Mouse (Mus musculus): ENCODE results near the gene Pecam1. TPM values are rescaled to one million over a fixed set of nuclear protein-coding genes. Genes with fewer than 3 reads are reported as not detected.

Pecam1 gene
- polyA plus RNA-seq, 1 experiment: 24.3 TPM

DNA sequence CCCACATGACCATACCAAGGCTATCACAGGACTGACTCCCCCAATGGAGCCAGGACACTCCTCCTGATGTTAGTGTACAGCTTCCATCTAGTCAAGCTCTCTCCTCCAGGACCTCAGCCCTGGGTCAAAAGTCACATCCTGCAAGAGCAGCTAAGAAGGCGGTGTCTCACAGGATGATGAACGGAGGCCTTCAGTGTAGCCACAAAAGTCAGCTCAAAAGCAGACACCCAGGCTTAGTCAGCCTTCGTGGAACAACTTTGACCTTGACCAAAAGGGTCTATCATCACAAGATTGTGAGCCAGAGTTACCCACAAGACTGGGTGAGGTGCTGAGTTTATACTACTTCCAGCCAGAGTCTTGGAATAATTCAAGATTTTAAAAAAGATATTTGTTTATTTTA is 42.6 kb downstream of the Pecam1 start:
- no peaks in the 10 kb centered on the region for H3K36me3 ChIP-seq (ENCODE audit: control insufficient read depth, insufficient read depth, low read length, poor library complexity, severe bottlenecking)
- no peak overlapping the region for H3K9ac ChIP-seq (ENCODE audit: low read depth, poor library complexity, severe bottlenecking)
- peaks cover 15% of the 10 kb centered on the region for H3K4me1 ChIP-seq (ENCODE audit: control insufficient read depth, insufficient read depth, low read length)
- H3K4me3 ChIP-seq (ENCODE audit: low read depth, low read length): no peak overlapping the region
- no peaks in the 10 kb centered on the region for H3K27me3 ChIP-seq (ENCODE audit: control insufficient read depth, insufficient read depth, low read length, poor library complexity, severe bottlenecking)
- TF ChIP-seq CTCF (IDR thresholded peaks at IDR 0.05; ENCODE audit: low read depth, low read length): no peak
- TF ChIP-seq POLR2A (IDR thresholded peaks at IDR 0.05; ENCODE audit: insufficient read depth, low read length): no peak
- TF ChIP-seq EP300 (IDR thresholded peaks at IDR 0.05; ENCODE audit: insufficient read depth, low read depth, low read length): no peak
- H3K9me3 ChIP-seq (replicated peaks; ENCODE audit: control insufficient read depth, insufficient read depth, low read length, poor library complexity, severe bottlenecking): 0 out of 2 replicates have a peak, but pooled peaks cover 2% of the 10 kb centered on the region
- H3K27ac ChIP-seq (ENCODE audit: insufficient read depth, low read length): no peak overlapping the region

DNA sequence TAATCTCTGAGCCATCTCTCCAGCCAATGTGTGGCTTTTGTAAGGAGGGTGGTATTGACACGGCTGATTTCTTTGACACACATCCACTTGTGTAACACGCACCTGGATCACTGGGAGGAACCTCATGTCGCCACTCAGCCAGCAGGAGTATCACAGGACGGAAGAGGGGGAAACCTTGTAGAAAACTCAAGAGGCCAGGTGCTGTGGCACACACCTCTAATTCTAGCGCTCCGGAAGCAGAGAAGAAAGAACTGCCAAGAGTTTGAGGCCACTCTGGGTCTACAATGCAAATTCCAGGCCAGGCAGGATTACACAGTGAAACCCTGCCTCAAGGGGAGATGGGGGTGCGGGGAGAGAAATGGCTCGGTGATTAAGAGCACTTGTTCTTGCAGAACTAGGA is 43.3 kb downstream of the Pecam1 start:
- Histone ChIP-seq H3K4me1 (ENCODE audit: control insufficient read depth, insufficient read depth, low read length) (peaks cover 15% of the 10 kb centered on the region), H3K36me3 (ENCODE audit: control insufficient read depth, insufficient read depth, low read length, poor library complexity, severe bottlenecking) (no peaks in the 10 kb centered on the region), H3K9ac (ENCODE audit: low read depth, poor library complexity, severe bottlenecking) (no peak overlapping the region), H3K4me3 (ENCODE audit: low read depth, low read length) (no peak overlapping the region), H3K27ac (ENCODE audit: insufficient read depth, low read length) (peak overlapping the region; percentile 35; the same call in 1 of the 2 replicates), H3K27me3 (ENCODE audit: control insufficient read depth, insufficient read depth, low read length, poor library complexity, severe bottlenecking) (no peaks in the 10 kb centered on the region), H3K9me3 (replicated peaks; ENCODE audit: control insufficient read depth, insufficient read depth, low read length, poor library complexity, severe bottlenecking) (0 out of 2 replicates have a peak, but pooled peaks cover 2% of the 10 kb centered on the region)
- TF ChIP-seq POLR2A (IDR thresholded peaks at IDR 0.05; ENCODE audit: insufficient read depth, low read length): no peak
- TF ChIP-seq CTCF (IDR thresholded peaks at IDR 0.05; ENCODE audit: low read depth, low read length): no peak
- no peak for TF ChIP-seq EP300 (IDR thresholded peaks at IDR 0.05; ENCODE audit: insufficient read depth, low read depth, low read length)

DNA sequence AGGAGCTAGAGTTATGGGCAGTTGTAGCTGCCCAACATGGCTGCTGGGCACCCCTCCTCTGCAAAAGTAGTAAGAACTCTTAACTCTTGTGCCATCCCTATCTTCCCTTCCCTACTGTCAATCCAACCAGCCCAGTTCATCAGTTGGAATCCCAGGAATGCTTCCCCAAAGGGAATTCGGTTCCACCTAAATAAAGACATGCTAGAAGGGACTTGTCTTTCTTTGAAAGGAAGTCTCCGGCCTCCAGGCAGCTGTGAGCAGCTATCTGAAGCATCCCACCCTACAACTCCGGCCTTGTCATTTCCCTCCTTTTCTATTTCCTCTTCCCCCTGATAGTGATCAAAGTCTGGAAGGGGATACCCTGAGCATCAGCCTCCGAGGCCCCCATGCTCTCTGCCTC is 44.2 kb downstream of the Pecam1 start:
- Histone ChIP-seq H3K9me3 (replicated peaks; ENCODE audit: control insufficient read depth, insufficient read depth, low read length, poor library complexity, severe bottlenecking) (0 out of 2 replicates have a peak, but pooled peaks cover 2% of the 10 kb centered on the region), H3K9ac (ENCODE audit: low read depth, poor library complexity, severe bottlenecking) (no peak overlapping the region), H3K4me1 (ENCODE audit: control insufficient read depth, insufficient read depth, low read length) (peaks cover 18% of the 10 kb centered on the region), H3K27ac (ENCODE audit: insufficient read depth, low read length) (peak overlapping the region; percentile 68), H3K27me3 (ENCODE audit: control insufficient read depth, insufficient read depth, low read length, poor library complexity, severe bottlenecking) (no peaks in the 10 kb centered on the region), H3K4me3 (ENCODE audit: low read depth, low read length) (no peak overlapping the region), H3K36me3 (ENCODE audit: control insufficient read depth, insufficient read depth, low read length, poor library complexity, severe bottlenecking) (no peaks in the 10 kb centered on the region)
- TF ChIP-seq CTCF (IDR thresholded peaks at IDR 0.05; ENCODE audit: low read depth, low read length) (no peak), EP300 (IDR thresholded peaks at IDR 0.05; ENCODE audit: insufficient read depth, low read depth, low read length) (peak; percentile 58; the same call in 1 of the 2 replicates)

DNA sequence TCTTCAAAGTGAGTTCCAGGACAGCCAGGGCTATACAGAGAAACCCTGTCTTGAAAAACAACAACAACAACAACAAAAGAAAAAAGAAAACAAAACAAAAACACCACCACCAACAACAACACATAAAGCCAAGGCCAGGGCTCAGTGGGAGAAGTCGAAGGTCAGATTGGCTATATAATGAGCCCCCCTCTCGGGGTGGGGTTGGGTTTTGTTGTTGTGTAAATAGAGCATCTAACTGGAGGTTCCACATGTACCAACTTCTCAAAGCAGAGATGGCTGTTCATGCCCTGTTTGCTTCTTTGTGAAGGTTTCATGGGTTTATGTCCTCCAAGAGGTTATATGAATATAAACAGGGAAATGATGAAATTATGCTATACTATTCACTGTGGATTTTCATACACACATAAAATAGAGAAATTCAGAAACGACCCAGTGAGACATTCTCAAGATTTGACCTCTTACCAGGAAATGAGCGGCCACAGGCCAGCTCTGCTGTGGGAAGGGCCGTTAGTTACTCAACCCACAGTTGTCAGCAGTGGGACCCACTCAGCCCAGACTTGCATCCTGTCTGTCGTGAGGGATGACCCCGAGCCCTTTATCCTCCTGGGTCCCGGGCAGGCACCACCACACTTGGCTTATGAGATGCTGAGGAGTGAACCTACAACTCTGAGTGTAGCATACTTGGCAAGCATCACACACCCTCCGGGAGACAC is 45.9 kb downstream of the Pecam1 start:
- Histone ChIP-seq H3K9ac (ENCODE audit: low read depth, poor library complexity, severe bottlenecking) (no peak overlapping the region), H3K27ac (ENCODE audit: insufficient read depth, low read length) (peak overlapping the region; percentile 45), H3K4me1 (ENCODE audit: control insufficient read depth, insufficient read depth, low read length) (peaks cover 18% of the 10 kb centered on the region), H3K36me3 (ENCODE audit: control insufficient read depth, insufficient read depth, low read length, poor library complexity, severe bottlenecking) (no peaks in the 10 kb centered on the region), H3K9me3 (replicated peaks; ENCODE audit: control insufficient read depth, insufficient read depth, low read length, poor library complexity, severe bottlenecking) (0 out of 2 replicates have a peak, but pooled peaks cover 2% of the 10 kb centered on the region), H3K4me3 (ENCODE audit: low read depth, low read length) (no peak overlapping the region), H3K27me3 (ENCODE audit: control insufficient read depth, insufficient read depth, low read length, poor library complexity, severe bottlenecking) (no peaks in the 10 kb centered on the region)
- TF ChIP-seq CTCF (IDR thresholded peaks at IDR 0.05; ENCODE audit: low read depth, low read length) (no peak), EP300 (IDR thresholded peaks at IDR 0.05; ENCODE audit: insufficient read depth, low read depth, low read length) (no peak), POLR2A (IDR thresholded peaks at IDR 0.05; ENCODE audit: insufficient read depth, low read length) (no peak)

DNA sequence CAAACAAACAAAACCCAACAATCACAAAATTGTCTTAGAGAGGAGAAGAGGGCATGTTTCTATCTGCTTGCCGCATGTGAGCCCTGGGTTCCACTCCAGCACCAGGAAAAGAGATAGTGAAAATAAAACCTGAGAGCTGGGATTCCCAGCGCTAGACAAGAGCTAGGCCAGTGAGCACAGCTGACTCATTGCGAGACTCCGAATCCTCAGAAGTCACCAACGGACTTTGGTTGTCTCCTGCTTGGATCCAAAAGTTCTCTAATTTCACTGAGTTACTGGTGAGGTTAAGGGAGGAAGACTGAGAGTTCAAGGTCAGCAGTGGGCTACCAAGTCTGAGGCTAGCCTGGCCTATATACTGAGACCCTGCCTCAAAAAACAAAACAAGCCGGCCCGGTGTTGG is 46.5 kb downstream of the Pecam1 start:
- H3K9ac ChIP-seq (ENCODE audit: low read depth, poor library complexity, severe bottlenecking): no peak overlapping the region
- no peaks in the 10 kb centered on the region for H3K27me3 ChIP-seq (ENCODE audit: control insufficient read depth, insufficient read depth, low read length, poor library complexity, severe bottlenecking)
- H3K4me3 ChIP-seq (ENCODE audit: low read depth, low read length): no peak overlapping the region
- H3K9me3 ChIP-seq (replicated peaks; ENCODE audit: control insufficient read depth, insufficient read depth, low read length, poor library complexity, severe bottlenecking): 0 out of 2 replicates have a peak, but pooled peaks cover 2% of the 10 kb centered on the region
- H3K4me1 ChIP-seq (ENCODE audit: control insufficient read depth, insufficient read depth, low read length): peaks cover 17% of the 10 kb centered on the region
- peak overlapping the region; percentile 45; the same call in 1 of the 2 replicates for H3K27ac ChIP-seq (ENCODE audit: insufficient read depth, low read length)
- peaks cover 5% of the 10 kb centered on the region for H3K36me3 ChIP-seq (ENCODE audit: control insufficient read depth, insufficient read depth, low read length, poor library complexity, severe bottlenecking)
- TF ChIP-seq EP300 (IDR thresholded peaks at IDR 0.05; ENCODE audit: insufficient read depth, low read depth, low read length) (no peak), POLR2A (IDR thresholded peaks at IDR 0.05; ENCODE audit: insufficient read depth, low read length) (no peak), CTCF (IDR thresholded peaks at IDR 0.05; ENCODE audit: low read depth, low read length) (no peak)

DNA sequence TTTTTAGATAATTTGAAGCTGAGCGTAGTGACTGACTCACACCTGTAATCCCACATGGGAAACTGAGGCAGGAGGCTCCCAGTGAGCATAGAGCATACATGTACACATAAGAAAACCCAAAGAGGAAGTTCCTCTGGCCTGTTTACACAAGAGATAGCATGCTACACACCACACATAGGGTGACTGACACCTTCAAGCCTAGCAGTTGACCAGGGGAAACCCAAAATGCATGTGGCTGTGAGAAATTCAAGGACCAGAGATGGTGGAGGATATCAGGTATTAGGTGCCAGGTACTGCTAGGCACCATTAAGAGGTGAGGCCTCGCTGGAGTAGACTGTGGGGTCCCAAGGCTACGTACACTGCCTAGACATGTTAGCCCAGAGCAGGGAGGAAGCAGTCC is 47.8 kb downstream of the Pecam1 start:
- Histone ChIP-seq H3K4me1 (ENCODE audit: control insufficient read depth, insufficient read depth, low read length) (peaks cover 12% of the 10 kb centered on the region), H3K27me3 (ENCODE audit: control insufficient read depth, insufficient read depth, low read length, poor library complexity, severe bottlenecking) (no peaks in the 10 kb centered on the region), H3K9me3 (replicated peaks; ENCODE audit: control insufficient read depth, insufficient read depth, low read length, poor library complexity, severe bottlenecking) (0 out of 2 replicates have a peak, but pooled peaks cover 2% of the 10 kb centered on the region), H3K36me3 (ENCODE audit: control insufficient read depth, insufficient read depth, low read length, poor library complexity, severe bottlenecking) (peaks cover 9% of the 10 kb centered on the region), H3K4me3 (ENCODE audit: low read depth, low read length) (no peak overlapping the region), H3K27ac (ENCODE audit: insufficient read depth, low read length) (no peak overlapping the region), H3K9ac (ENCODE audit: low read depth, poor library complexity, severe bottlenecking) (no peak overlapping the region)
- no peak for TF ChIP-seq POLR2A (IDR thresholded peaks at IDR 0.05; ENCODE audit: insufficient read depth, low read length)
